Mouse (Mus musculus) telencephalon, adult 2 months (tissue): Measurements from ENCODE around the gene B9d1.

Source experiments
- DNase-seq: peaks from one replicate; pipeline ENCODE4 v3.0.0-alpha.2; 2011; ENCODE audit warnings: low read depth, low spot score

Gene B9d1

GRCm38 (mm10) chr11:61540642-61541041 is 35.7 kb downstream of the B9d1 start:
- DNase-seq = no peak

GRCm38 (mm10) chr11:61541106-61541505 is 36.2 kb downstream of the B9d1 start:
- DNase-seq = no peak

- DNase-seq = no peak
Observed at GRCm38 (mm10) chr11:61545586-61545985, 40.6 kb downstream of the B9d1 start.

- DNase-seq = no peak
Observed at GRCm38 (mm10) chr11:61546452-61546851, 41.5 kb downstream of the B9d1 start.

- DNase-seq = no peak
Observed at GRCm38 (mm10) chr11:61547710-61548109, 42.8 kb downstream of the B9d1 start.

GRCm38 (mm10) chr11:61550631-61551030 is 45.7 kb downstream of the B9d1 start:
- DNase-seq = no peak

- no peak for DNase-seq
Observed at GRCm38 (mm10) chr11:61553015-61553754, 48.2 kb downstream of the B9d1 start.

GRCm38 (mm10) chr11:61559572-61559971 is 54.6 kb downstream of the B9d1 start:
- no peak for DNase-seq

GRCm38 (mm10) chr11:61562421-61562820 is 57.5 kb downstream of the B9d1 start:
- no peak for DNase-seq
